Mouse (Mus musculus) MEL (cell line): ENCODE measurements around the gene Pax1. TPM values are rescaled to one million over a fixed set of nuclear protein-coding genes. Genes with fewer than 3 reads are reported as not detected.

Source experiments
- DNase-seq: peaks from one replicate; pipeline ENCODE4 v3.0.0; 2011; ENCODE audit warnings: low read depth, low spot score
- H3K27ac ChIP-seq: 2 replicates; pipeline ENCODE4 v1.5.1; 2012; ENCODE audit warnings: low read depth, mild to moderate bottlenecking, control low read depth, low read length, moderate library complexity; ENCODE audit not compliant: control insufficient read depth
- H3K27me3 ChIP-seq, 2 experiments: fragments of 150-350 bp in 1 of 2; sonication (generic) in 1 of 2; 2 replicates each; pipeline ENCODE4 v1.6.1; 2012; ENCODE audit warnings: low read length in 2 of 2, mild to moderate bottlenecking in 2 of 2, improper control_type of control experiment in 1 of 2, moderate library complexity in 1 of 2; ENCODE audit not compliant: insufficient read depth in 2 of 2, control insufficient read depth in 1 of 2
- H3K36me3 ChIP-seq, 2 experiments: 2 replicates each; pipeline ENCODE4 v1.6.1; 2012 to 2014; ENCODE audit warnings: low read length in 2 of 2, improper control_type of control experiment in 1 of 2, inconsistent platforms in 1 of 2, mild to moderate bottlenecking in 1 of 2; ENCODE audit not compliant: insufficient read depth in 2 of 2, control insufficient read depth in 1 of 2
- H3K4me1 ChIP-seq, 2 experiments: fragments of 150-350 bp in 1 of 2; sonication (generic) in 1 of 2; 2 replicates each; pipeline ENCODE4 v1.6.1; 2012; ENCODE audit warnings: low read length in 2 of 2, improper control_type of control experiment in 1 of 2, mild to moderate bottlenecking in 1 of 2; ENCODE audit not compliant: insufficient read depth in 2 of 2, control insufficient read depth in 1 of 2
- H3K4me3 ChIP-seq, 2 experiments: fragments of 150-350 bp in 1 of 2; sonication (generic) in 1 of 2; 2 replicates each; pipeline ENCODE4 v1.5.1; 2012; ENCODE audit warnings: low read depth in 2 of 2, low read length in 2 of 2, mild to moderate bottlenecking in 2 of 2, moderate library complexity in 2 of 2, control low read depth in 1 of 2, improper control_type of control experiment in 1 of 2; ENCODE audit not compliant: control insufficient read depth in 1 of 2, insufficient read depth in 1 of 2
- H3K79me2 ChIP-seq: 2 replicates; pipeline ENCODE4 v1.6.1; 2012; ENCODE audit warnings: mild to moderate bottlenecking, low read length, moderate library complexity; ENCODE audit not compliant: control insufficient read depth, poor library complexity, insufficient read depth
- H3K9ac ChIP-seq: 2 replicates; pipeline ENCODE4 v1.6.1; 2012; ENCODE audit warnings: low read depth, mild to moderate bottlenecking, control low read depth, low read length, moderate library complexity; ENCODE audit not compliant: control insufficient read depth, poor library complexity, severe bottlenecking
- H3K9me3 ChIP-seq: fragments of 150-350 bp; sonication (generic); replicated peaks from 2 replicates; pipeline ENCODE4 v1.6.1; 2012; ENCODE audit warnings: mild to moderate bottlenecking, low read length, improper control_type of control experiment, moderate library complexity; ENCODE audit not compliant: insufficient read depth
- BHLHE40 ChIP-seq: IDR thresholded peaks from 2 replicates; pipeline ENCODE4 v1.6.1; 2012; ENCODE audit warnings: low read depth, mild to moderate bottlenecking, inconsistent platforms, low read length, improper control_type of control experiment, borderline replicate concordance
- CHD1 ChIP-seq: IDR thresholded peaks from 2 replicates; pipeline ENCODE4 v1.6.1; 2012; ENCODE audit warnings: low read depth, mild to moderate bottlenecking, inconsistent platforms, low read length, improper control_type of control experiment
- E2F4 ChIP-seq: IDR thresholded peaks from 2 replicates; pipeline ENCODE4 v1.6.1; 2011; ENCODE audit warnings: low read depth, low read length, improper control_type of control experiment, borderline replicate concordance
- ELF1 ChIP-seq: IDR thresholded peaks from 2 replicates; pipeline ENCODE4 v1.6.1; 2014; ENCODE audit warnings: low read depth, mild to moderate bottlenecking, inconsistent platforms, low read length, improper control_type of control experiment, moderate library complexity
- EP300 ChIP-seq, 2 experiments: IDR thresholded peaks; 2 replicates each; pipeline ENCODE4 v1.6.1; 2011; ENCODE audit warnings: improper control_type of control experiment in 2 of 2, low read length in 2 of 2, low read depth in 1 of 2, mild to moderate bottlenecking in 1 of 2
- ETS1 ChIP-seq: IDR thresholded peaks from 2 replicates; pipeline ENCODE4 v1.6.1; 2012; ENCODE audit warnings: low read depth, mild to moderate bottlenecking, inconsistent platforms, low read length, improper control_type of control experiment, moderate library complexity
- GABPA ChIP-seq: IDR thresholded peaks from 2 replicates; pipeline ENCODE4 v1.6.1; 2012; ENCODE audit warnings: low read depth, mild to moderate bottlenecking, inconsistent platforms, low read length, improper control_type of control experiment, moderate library complexity
- GATA1 ChIP-seq: IDR thresholded peaks from 2 replicates; pipeline ENCODE4 v1.6.1; 2011; ENCODE audit warnings: low read depth, low read length, improper control_type of control experiment
- HCFC1 ChIP-seq: IDR thresholded peaks from 2 replicates; pipeline ENCODE4 v1.6.1; 2012; ENCODE audit warnings: low read depth, mild to moderate bottlenecking, inconsistent platforms, low read length, improper control_type of control experiment, moderate library complexity
- MAZ ChIP-seq: IDR thresholded peaks from 2 replicates; pipeline ENCODE4 v1.6.1; 2012; ENCODE audit warnings: low read depth, mild to moderate bottlenecking, inconsistent platforms, low read length, improper control_type of control experiment
- MEF2A ChIP-seq: IDR thresholded peaks from 2 replicates; pipeline ENCODE4 v1.6.1; 2014; ENCODE audit warnings: low read depth, mild to moderate bottlenecking, inconsistent platforms, low read length, improper control_type of control experiment; ENCODE audit not compliant: poor library complexity, insufficient replicate concordance, severe bottlenecking; ENCODE audit errors: extremely low read depth
- MXI1 ChIP-seq: IDR thresholded peaks from 2 replicates; pipeline ENCODE4 v1.6.1; 2011; ENCODE audit warnings: mild to moderate bottlenecking, low read depth, low read length, improper control_type of control experiment
- MYB ChIP-seq: IDR thresholded peaks from 2 replicates; pipeline ENCODE4 v1.6.1; 2011; ENCODE audit warnings: mild to moderate bottlenecking, low read depth, low read length, improper control_type of control experiment
- NELFE ChIP-seq: IDR thresholded peaks from 2 replicates; pipeline ENCODE4 v1.6.1; 2011; ENCODE audit warnings: low read depth, low read length, improper control_type of control experiment
- NRF1 ChIP-seq: IDR thresholded peaks from 2 replicates; pipeline ENCODE4 v1.6.1; 2014; ENCODE audit warnings: low read depth, mild to moderate bottlenecking, inconsistent platforms, low read length, improper control_type of control experiment, moderate library complexity; ENCODE audit not compliant: poor library complexity, insufficient read depth, severe bottlenecking
- POLR2A ChIP-seq, 2 experiments: IDR thresholded peaks; 2 replicates each; pipeline ENCODE4 v1.6.1; 2011 to 2012; ENCODE audit warnings: low read length in 2 of 2, mild to moderate bottlenecking in 2 of 2, control low read depth in 1 of 2, improper control_type of control experiment in 1 of 2, low read depth in 1 of 2, moderate library complexity in 1 of 2; ENCODE audit not compliant: control insufficient read depth in 1 of 2, insufficient read depth in 1 of 2, poor library complexity in 1 of 2
- RAD21 ChIP-seq: IDR thresholded peaks from 2 replicates; pipeline ENCODE4 v1.6.1; 2011; ENCODE audit warnings: mild to moderate bottlenecking, low read depth, low read length, improper control_type of control experiment
- UBTF ChIP-seq: IDR thresholded peaks from 2 replicates; pipeline ENCODE4 v1.6.1; 2012; ENCODE audit warnings: low read depth, mild to moderate bottlenecking, inconsistent platforms, low read length, improper control_type of control experiment, moderate library complexity, borderline replicate concordance; ENCODE audit not compliant: insufficient read depth
- ZKSCAN1 ChIP-seq: IDR thresholded peaks from 2 replicates; pipeline ENCODE4 v1.6.1; 2012; ENCODE audit warnings: low read depth, mild to moderate bottlenecking, inconsistent platforms, low read length, improper control_type of control experiment, moderate library complexity
- polyA plus RNA-seq, 2 experiments: library from polyadenylated mRNA; stranded (reverse) in 1 of 2; unstranded in 1 of 2; fragments of >175 nt in 1 of 2; fragments of >200 nt in 1 of 2; gene quantifications; 2 replicates each; pipeline versions ENCODE4 v1.2.1 to v1.2.4; 2012; ENCODE audit warnings: low replicate concordance in 2 of 2, low read depth in 1 of 2; ENCODE audit not compliant: insufficient read length in 2 of 2, insufficient read depth in 1 of 2, missing spikeins in 1 of 2
- total RNA-seq: library from RNA; depleted of rRNA; stranded (reverse); fragments of 300-350 nt; gene quantifications from 2 replicates; pipeline ENCODE4 v1.2.3, GENCODE M21; 2012

Pax1 gene
- total and polyA plus RNA-seq, 3 experiments, result not detected

DNA sequence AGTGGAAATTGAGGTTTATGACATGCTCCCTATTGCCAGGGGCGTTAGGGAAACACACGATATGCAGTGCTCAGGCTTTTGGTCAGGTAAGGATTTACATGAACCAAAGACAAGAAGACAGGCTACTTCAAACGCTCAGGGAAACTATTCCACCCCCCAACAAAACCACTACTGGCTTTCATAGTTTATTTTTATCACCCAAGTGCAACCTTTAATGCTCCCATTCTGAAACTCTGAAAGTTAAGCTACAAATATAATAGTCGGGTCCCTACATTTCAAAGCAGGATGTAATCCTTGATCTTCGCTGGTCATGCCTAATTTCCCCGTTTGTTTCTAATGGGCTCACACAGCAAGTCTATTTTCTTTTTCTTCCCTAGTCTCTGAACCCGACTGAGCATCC, 1.3 kb upstream of the Pax1 start:
- Histone ChIP-seq H3K4me3 (no peak overlapping the region), H3K9me3 (no peaks in the 10 kb centered on the region)
- no peak for DNase-seq
- TF ChIP-seq NELFE, result no peak
- TF ChIP-seq MYB, result no peak
- no peak for TF ChIP-seq E2F4
- no peak for TF ChIP-seq BHLHE40
- no peak for TF ChIP-seq ETS1
- TF ChIP-seq HCFC1, result no peak
- TF ChIP-seq, all 39 proteins: peak for 0
- H3K79me2 ChIP-seq, result no peaks in the 10 kb centered on the region
- H3K27ac ChIP-seq, result no peak overlapping the region
- no peak overlapping the region for H3K9ac ChIP-seq
- H3K4me1 ChIP-seq, result no peaks in the 10 kb centered on the region
- no peaks in the 10 kb centered on the region for H3K27me3 ChIP-seq
- no peaks in the 10 kb centered on the region for H3K36me3 ChIP-seq

DNA sequence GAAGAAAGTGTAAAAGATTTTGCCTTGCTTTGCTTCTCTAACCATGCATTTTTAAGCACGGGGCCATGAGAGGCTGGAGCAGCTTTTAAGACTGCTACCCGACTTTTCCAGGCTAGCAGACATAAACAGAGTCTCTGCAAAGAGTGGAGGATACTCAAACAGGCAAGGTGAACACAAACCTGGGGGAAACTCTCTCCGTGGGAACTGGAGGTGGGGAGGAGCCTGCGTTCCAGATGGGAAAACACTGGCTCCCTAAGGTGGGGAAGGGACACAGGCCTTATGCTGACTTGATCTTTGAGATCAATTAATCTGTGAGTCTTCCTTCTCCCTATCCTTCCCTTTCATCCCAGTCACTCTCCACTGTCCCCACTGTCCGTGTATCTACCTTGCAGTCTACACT, 869 bp upstream of the Pax1 start:
- H3K27me3 ChIP-seq, result no peaks in the 10 kb centered on the region
- DNase-seq, result no peak
- no peaks in the 10 kb centered on the region for H3K4me1 ChIP-seq
- TF ChIP-seq POLR2A (IDR thresholded peaks at IDR 0.05; ENCODE audit: control insufficient read depth in 1 of 2, insufficient read depth in 1 of 2, low read depth in 1 of 2, low read length in 2 of 2, poor library complexity in 1 of 2) (no peak), UBTF (no peak), ZKSCAN1 (no peak), GATA1 (no peak), ELF1 (no peak), MAZ (no peak), MEF2A (no peak), NRF1 (no peak), ETS1 (no peak), RAD21 (no peak), EP300 (IDR thresholded peaks at IDR 0.05; ENCODE audit: low read depth in 1 of 2, low read length in 2 of 2) (no peak), E2F4 (no peak), GABPA (no peak), CHD1 (no peak), MXI1 (no peak)
- TF ChIP-seq, all 39 proteins: peak for 0
- Histone ChIP-seq H3K27ac (no peak overlapping the region), H3K9me3 (no peaks in the 10 kb centered on the region), H3K4me3 (no peak overlapping the region), H3K9ac (no peak overlapping the region), H3K79me2 (no peaks in the 10 kb centered on the region), H3K36me3 (no peaks in the 10 kb centered on the region)
